Mouse (Mus musculus) lung, postnatal 4 days (tissue): ENCODE data around the gene Plppr4.

ENCODE experiments used
- DNase-seq, 2 experiments: peaks; one replicate each; pipeline ENCODE4 v3.0.0; 2021

The Plppr4 gene

DNA sequence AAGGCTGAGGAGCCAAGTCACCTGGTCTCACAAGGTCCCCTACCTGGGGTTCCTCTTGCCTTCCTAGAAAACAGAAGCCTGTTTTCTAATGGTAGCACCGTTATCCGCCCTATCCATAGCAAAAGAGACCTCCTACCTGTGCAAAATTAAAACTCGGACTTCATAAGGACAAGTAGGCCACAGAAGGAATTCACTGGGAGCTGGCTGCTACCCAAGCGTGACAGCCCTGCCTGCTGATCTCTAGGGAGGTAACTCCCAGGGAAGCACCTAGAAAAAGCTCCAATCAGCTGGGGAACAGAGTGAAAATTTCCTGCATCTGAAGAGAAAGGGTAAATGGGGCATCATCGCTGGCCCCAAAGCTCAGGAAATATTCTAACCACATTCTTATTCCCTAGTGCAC is at the start of gene Plppr4:
Gene Plppr4, minus strand, starts transcription at position 349 of the 400 bp plus-strand sequence.
- DNase-seq = no peak

DNA sequence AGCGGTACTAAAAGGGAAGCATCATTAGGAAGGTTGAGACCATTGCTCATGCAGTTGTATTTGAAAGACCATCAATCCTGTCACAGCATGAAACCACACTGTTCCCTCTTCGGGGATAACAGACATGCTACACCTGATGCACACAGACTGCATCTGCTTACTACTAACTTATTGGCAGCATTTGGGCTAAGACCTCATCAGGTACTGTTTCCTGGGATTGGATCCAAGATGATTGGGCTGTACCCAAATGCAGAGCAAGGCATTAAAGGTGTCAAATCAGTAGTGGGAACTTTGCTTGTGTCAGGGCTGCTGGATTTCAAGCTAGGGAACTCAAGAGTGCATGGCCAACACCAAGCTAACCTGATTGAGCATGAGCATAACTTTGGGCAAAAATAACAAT is 45.1 kb upstream of the Plppr4 start:
- no peak for DNase-seq

DNA sequence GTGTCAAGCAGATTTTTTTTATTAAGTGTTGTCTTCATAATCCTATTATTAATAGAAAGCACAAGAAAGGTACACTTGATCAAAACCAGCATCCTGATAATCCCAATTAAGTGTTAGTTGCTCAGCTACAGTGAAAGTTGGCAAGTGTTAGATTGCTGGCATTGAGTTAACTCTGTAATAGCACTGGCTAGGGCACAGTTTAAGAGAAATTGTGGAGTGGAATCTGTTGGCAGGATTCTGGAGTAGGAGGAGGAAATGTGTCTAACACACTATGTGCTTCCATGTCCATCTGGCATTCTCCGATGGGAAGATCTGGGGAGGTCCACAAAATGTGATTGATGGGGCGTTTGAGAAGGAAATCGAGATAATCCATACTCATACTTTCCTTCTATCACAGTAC is 43.1 kb upstream of the Plppr4 start:
- DNase-seq = no peak

DNA sequence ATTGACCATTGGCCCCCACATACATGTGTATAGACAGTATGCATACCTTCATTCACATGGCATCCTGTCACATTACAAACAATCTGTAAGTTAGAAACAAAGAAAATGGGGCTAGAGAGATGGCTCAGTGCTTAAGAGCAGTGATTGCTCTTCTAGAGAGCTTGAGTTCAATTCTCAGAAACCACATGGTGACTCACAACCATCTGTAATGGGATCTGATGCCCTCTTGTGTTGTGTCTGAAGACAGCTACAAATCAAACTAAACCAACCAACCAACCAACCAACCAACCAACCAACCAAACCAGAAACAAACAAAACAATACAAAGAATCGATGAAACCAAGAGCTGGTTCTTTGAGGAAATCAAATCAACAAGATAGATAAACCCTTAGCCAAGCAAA is 5.4 kb upstream of the Plppr4 start:
- no peak for DNase-seq

DNA sequence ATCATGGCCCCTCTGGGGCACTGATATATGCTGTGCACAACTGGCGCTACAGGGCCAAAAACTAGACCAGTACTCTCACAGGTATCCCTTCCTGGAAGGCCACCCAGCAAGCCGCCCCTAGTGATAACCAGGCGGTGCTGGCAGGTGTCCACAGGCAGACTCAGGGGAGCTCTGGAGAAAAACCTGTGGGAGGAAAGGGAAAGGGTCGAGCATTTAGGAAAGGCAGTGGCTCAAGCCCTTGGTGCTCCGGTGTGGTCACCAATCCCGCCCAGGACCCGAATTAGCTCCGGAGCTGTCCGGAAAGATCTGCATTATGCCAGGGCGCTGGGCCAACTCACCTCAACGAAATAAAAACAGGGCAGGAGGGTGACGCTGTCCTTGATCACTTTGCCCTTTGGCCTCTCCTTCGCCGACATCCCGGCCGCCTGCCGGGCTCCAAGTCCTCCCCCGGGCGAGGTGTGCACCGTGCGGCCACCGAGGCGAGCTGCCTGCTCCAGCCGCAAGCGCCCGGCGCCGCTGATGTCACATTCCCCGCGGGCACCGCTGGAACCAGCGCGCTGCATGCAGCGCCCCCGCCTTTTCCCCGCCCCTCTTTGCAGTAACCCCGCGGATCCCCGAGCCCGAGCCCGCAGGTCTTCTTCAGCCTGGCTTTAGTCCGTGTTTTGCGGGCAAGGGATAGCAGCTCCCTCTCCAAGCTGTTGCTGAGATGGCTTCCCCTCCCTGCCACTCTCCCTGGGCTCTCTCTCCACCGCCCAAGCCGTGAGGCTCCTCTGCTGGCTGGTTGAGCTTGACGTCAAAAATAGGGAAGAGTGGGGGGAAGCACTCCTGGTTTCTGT is 772 bp downstream of the Plppr4 start:
- peak; percentile 10 to 29 for DNase-seq

DNA sequence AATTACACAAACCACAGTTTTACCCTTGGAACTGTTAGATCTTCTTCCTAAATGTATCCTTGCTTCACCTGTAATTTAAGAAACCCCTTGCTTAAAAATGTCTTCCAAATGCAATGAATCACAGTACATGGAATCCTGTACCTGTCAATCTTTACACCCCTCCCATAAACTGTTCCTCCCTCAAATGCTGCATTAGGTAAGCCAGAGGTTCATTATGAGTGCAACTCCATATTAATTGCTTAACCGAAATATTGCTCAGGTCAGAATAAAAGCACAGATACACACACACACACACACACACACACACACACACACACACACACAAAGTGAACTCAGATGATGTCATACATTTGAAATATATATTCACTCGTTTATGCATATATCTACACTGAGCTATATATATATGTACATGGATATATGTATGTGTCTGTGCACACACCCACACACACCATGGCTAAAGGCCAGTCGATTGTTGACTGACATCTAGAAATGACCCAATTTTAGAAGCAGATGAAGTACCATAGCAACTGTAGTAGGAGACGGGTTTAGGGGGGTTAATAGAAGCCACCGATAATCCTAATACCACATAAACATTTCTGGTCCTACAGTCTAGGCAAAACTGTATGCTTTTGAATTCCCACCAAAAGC is 1.6 kb downstream of the Plppr4 start:
- no peak for DNase-seq

DNA sequence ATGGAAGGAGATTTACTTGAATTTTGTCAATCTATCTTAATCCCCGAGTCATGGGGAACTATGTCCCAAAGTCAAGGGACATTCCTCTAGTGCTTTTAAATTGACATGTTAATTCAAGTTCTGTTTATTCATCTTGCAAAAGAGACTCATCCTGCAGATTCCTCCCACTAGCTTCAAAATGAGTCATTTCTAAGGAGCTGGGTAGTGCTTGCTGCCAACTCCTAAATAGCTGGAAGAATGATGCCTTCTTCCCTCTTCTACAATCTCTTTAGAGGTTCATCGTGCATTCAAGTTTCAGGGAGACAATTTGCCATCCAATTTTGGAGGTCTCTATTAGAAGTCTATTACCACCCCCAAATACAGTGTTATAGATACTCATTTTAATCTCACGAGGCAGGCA is 3.3 kb downstream of the Plppr4 start:
- no peak for DNase-seq

DNA sequence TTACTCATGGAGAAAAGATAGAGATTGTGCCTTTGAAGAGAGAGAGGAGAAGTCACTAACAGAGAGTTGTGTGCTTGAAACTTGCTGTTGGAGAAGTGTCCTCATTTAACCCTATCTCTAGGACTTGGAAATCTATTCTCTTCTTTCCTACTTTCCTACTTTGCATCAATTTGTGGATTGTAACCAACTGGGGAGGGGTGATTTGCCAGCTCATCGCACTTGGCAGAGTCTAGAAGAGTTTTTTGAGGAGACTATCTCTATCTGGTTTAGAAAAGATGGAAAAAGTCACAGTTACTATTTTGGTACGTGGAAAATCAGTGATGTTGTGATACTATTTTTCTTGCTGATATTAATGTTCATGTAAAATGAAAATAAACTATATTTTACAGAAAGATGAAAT is 6.7 kb downstream of the Plppr4 start:
- DNase-seq = no peak

DNA sequence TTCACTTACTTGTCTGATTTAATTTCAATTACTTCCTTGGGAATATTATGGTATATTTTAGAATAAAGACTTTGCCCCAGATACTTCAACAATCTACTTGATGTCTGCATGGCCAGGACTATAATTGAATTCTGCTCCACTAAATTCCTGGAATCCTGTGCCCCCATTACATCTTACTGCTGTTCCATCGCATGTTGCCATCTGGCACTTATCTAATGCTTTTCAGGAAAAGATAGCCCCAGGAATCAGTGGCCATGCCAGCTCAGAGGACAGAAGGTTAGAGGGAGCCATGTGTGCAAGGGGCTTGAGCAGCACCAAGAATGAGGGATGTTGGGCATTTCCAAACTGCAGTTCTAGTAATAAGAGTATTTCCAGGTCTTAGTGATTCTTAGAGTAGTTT is 14.3 kb downstream of the Plppr4 start:
- DNase-seq = no peak

DNA sequence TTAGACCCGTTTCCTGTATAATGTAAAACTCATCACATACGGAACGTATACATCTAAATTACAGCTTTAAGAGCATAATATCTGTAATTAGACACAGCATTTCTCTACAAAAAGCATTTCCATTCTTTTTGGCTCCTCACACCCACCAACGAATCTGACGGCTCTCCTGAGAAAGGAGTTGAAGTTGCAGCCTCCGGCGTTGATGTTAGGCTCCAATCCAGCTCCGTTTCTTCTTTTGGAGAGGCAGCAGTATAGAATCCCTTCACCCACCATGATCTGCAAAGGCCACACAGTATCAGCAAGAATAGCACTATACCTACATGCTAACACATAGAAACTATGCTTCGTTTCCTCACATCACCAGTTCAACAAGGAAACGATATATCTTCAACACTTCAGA is 29.2 kb downstream of the Plppr4 start:
- no peak for DNase-seq

DNA sequence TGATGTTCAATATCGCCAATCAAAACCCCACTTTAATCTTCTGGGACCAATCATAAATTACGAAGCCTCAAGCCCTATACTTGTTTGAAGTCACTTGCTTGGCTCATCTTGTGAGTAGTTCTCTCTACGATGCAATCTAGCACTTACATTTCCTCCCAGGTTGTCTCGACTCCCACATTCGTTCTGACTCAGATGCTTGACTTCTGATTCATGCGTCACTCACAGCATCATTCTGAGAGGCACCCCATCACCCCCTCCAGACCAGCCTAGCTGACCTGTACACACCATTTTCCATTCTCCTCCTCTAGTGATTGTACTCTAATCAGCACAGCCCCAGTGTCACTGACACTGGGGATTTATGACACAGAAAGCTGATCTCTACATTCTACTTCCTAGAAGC is 31.2 kb downstream of the Plppr4 start:
- DNase-seq = no peak

DNA sequence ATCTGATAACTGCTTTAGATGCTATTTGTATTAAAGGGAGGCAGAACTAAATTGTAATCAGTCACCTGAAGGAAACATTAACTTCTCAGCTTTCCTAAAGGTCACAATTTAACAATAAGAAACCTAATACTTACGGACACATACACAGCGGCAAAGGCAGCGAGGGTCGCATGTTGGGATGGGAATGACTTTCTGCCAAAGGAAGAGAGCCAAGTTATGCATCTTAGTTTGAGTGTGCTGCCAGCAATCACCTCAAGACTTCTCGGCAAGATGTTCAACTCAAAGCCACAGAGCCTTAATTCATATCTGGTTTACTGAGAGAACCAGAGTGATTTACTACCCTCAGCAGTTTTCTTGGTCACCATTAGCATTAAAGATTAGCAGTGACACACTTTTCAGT is 34.1 kb downstream of the Plppr4 start:
- no peak for DNase-seq

DNA sequence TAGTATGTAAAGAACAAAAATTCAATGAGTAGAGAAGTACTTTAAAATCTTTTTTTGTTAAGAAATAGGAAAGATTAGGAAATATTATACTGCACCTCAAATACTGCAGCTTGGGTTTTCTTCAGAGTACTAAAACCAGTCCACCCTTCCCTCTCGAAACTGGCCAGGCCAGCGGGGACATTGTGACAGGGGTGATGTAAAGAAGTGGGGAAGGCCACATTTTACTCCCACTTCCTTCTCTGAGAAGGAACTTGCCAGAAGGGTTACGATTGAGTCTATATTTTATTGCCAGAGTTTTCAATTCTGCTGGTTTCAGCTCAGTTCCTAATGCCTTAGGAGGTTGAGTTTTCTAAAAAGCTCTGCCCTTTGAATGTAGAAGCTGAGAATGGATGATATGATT is 41.0 kb downstream of the Plppr4 start:
- peak; percentile 12 to 24 for DNase-seq

DNA sequence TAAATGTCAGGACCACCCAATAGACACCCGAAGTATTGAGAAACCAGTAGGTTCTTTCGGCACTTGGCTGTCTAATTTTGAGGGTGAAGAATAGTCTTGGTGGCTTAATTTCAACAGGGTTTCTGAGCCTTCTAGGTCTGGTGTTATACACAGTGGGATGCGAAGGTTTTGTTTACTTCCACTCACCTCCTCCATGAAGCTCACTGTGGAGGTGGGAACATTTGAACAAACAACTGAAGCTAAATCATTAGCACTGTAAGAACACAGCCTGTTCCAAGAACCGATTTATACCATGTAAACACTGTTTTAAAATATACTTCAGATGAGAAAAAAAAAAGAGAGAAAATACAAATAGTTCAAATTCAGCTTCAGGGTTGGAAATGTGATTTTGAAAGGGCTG is 47.3 kb downstream of the Plppr4 start:
- no peak for DNase-seq

DNA sequence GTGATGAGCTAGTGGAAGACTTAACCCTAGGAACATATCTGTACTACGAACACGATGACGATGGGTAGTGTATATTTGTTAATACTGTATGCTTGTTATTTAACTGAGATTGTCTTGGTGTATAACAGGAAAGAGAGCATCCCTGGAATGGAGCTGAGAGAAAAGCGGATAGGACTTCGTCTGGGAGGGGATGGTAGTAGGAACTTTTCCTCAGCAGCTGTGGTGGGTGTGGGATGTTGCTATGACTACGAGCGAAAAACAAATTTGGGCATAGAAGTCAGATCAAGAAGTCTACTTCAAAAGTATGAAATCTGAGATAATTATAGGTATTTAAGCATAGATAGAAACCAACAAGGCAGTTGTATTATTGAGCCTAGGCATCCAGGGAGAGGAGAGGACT is 48.6 kb downstream of the Plppr4 start:
- no peak for DNase-seq

DNA sequence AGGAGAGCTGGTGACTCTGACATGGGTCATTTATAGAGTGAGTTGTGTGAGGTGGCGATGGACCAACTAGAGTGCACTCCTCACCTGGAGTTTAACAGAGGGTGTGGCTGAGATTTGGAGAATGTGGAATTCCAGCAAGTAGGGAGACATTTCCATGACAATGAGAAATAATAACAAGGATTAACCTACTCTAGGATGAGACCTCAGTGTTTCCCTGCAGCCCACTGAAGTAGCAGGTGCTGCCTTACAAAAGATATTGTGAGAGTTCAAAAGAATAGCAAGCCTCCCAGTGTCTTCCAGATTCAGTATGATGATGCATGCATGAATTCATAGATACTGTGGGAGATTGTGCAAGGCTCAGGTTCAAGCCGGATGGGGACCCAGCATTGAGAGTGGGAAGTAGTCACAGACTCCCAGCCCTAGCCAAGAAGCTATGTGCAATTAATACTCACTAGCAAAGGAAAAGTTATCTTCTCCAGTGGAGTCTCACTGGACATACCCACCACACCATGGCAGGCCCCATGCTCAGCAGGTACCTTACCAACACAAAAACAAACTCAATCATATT is 49.8 kb downstream of the Plppr4 start:
- DNase-seq = no peak

DNA sequence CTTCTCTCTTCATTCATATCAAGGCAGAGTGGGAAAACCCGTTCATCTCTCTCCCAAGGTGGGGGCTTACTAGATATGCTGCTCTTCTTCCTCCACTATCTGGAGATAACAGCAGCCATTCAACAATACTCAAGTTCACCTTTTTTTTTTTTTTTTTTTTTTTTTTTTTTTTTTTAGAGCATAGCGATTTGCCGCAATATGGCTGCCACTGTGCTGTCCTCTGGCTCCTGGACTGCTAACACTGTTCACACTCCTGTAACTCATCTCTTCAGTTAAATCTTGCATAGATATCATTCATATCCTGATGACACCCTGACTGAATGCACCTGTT is 51.1 kb downstream of the Plppr4 start:
- no peak for DNase-seq

DNA sequence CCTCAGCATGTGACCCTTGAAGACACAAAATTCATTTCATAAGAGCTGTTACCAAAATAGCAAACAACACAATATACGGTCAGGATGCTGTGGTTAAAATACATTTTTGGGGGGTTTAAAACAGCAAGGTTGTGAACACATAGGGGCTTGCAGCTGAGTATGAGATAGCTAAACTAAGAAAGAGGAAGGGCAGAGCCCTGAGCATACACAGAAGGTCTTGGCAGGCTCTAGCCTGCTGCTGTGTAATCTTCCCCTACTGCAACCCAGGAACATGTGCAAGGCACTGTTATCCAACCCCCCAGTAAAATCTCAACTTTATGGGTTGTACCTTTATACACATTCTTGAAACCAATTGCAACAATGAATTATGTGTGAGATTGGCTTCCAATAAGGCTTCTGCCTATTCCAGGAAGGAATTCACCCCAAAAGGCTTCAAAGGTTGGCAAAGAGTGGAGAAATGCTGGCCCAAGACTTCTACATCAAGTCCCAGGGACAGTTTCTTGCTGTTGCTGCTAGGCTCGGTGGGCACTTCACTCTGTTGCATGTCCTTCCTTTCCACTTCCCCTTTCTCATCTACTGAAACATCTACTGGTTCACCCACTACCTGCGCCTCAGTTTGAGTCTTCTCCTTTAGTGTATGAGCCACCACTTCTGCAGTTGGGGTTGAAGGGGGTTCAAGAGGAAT is 51.6 kb downstream of the Plppr4 start:
- no peak for DNase-seq

DNA sequence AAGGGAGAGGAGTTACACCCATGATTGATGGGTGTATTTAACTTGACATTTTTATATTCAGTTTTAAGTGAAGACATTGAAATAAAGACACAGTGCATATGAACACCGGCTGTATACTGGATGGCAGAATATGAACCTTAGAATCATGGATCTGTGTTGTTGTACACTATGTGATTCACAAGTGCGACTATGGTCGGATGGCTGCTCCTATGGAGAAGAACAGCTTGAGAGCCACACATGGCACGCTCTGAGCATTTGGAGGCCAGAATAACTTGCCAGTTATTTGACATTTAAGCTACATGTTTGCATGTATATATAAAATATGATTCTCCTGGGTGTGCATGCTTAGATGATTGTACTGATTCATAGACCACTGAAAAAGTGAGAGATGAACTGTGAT is 53.1 kb downstream of the Plppr4 start:
- DNase-seq = no peak

DNA sequence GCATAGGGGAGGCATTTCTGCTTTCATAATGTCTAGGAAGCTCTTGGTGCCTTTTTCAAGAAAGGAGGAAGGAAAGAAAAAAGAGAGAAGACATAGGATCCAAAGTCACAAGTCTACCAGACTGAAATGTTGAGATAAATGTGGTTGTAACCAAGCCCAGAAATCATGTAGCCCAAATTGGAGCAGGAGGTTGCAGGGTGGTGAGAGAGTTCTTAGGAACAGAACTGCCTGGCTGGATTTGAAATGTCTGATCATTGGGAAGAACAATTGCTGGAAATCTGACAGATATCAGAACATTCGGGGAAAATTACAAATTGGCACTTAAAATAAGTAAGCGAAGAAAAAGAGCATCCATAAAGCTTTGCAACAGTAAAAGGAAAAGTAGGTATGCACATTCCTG is 56.6 kb downstream of the Plppr4 start:
- DNase-seq = no peak

DNA sequence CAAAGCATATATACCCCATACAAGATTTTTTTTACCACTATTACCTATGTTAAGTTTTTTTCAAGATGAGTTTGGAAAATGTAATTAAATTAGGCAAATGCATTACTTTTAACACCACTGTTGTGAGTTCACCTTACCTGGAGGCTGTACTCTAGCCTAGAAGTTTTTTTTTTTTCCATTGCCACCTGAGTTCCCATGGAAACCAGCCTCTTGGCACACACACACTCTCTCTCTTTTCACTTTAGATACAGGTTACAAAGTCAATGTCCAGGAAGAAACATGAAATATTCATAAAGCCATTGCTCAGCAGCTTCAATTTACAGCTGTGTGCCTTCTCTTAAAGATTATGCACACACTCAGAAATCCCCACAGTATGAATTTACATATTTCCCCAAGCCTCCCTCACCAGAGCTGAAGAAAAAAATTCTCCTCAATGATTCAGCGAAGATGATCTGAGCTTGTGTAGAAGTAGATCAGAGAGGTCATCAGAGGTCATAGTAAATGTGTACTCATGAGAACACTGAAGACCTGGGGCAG is 59.9 kb downstream of the Plppr4 start:
- no peak for DNase-seq

DNA sequence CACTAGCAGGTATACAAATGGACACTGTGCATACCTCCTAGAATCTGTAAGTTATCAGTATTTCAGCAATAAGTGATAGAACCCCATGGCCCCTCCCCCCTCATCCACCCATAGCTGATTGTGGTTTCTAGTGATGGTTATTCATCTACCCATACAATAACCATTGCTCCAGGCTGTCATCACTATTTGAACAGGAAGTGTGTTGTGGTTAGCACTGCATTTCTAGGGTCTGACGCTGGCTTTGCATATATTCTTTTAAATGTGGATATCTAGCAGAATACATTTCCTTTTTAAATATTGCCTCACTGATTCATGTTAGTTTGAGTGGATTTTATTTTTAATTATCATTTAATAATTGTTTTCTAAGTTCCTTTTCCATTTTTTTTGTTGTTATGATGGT is 62.9 kb downstream of the Plppr4 start:
- DNase-seq = no peak

DNA sequence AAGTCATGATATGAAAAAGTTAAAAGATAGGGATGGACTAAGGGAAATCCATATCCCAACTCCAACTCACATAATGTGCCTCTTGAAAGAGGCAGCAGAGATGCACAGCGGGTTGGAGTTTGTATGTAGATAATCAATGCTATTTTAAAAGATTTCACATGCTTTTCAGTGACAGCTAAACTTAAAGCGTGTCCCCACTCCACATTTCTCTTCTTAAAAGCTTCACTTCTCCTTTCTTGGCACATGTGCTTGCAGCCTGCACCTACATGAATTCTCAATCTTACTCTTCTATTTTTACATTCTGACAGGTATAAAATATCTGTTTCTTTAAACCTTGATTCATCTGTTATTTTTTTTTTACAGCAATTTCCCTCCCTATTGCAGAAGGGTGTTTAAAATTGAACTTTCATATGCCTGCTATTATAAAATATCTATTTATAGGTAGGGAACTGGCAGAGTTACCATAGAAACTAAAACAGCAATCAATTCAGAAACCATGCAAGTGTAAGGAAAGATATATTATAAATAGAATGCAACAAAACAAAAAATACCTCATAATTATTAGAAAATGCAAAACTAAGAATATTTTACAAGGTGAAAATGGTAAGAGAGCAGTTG is 66.3 kb downstream of the Plppr4 start:
- DNase-seq = no peak
